Mouse (Mus musculus) lung, postnatal 10 days (tissue): ENCODE measurements around the gene Ptpn11.
A peak's percentile ranks its signal among the peaks of the same experiment; 100 is the strongest.

ENCODE experiments used
- DNase-seq: peaks from one replicate; pipeline ENCODE4 v3.0.0; 2021

The Ptpn11 gene

GRCm38 (mm10) chr5:121122577-121122976 is 68.6 kb downstream of the Ptpn11 start:
- no peak for DNase-seq

GRCm38 (mm10) chr5:121122036-121122435 is 69.2 kb downstream of the Ptpn11 start:
- no peak for DNase-seq

GRCm38 (mm10) chr5:121119331-121120034 is 71.7 kb downstream of the Ptpn11 start:
- DNase-seq, result peak; percentile 32

GRCm38 (mm10) chr5:121118345-121118744 is 72.9 kb downstream of the Ptpn11 start:
- DNase-seq, result no peak

DNA sequence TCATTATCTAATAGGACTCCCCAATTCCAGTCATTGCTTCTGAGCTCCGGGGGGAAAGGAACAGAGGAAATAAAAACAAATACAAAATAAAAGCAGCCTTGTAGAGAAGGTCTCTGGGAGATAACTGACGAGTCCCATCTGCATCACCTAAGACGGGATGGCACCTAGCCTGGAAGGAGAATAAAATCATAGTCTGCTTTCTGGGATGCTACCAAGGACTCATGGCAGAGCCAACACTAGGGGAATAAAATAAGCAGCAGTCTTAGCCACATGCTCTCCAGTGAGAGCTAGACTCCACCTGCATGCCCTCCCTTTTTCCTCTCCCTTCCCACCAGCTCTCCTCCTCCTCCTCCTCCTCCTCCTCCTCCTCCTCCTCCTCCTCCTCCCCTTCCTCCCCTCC is 74.3 kb downstream of the Ptpn11 start:
- DNase-seq, result no peak

DNA sequence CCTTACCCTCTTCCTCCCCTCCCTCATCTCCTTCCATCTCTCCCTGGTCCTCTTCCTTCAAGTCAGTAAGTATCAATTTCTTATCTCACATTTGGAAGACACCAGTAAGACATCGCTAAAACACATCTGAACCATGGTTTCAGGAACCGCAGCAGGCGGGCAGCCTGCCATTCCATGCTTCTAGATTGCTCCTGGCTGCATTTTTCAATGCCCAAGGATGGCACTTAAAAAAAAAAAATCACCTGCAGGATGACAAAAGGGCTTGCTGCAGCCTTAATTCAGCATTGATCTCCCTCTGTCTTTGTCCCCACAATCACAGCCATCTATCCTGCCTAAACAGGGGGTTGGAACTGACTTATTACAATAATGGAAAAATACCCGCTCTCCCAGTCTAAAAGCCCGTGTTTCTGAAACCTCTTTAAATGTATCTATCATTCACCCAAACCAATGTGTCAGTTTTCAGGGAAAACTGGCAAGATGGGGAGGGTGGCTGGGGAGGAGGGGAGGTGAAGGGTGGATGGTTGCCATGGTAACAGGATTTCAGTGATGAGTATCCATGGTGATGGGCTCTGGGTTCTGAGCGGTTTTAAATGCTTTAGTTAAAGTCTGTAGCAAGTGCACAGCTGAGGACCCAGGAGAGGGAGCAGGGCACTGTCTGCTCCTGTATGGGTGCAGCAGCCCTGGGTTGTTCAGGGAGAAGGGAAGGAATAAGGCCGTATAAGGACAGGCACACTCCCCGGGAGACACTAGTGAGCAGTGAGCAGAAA is 75.6 kb downstream of the Ptpn11 start:
- no peak for DNase-seq

- no peak for DNase-seq
These were observed 77.0 kb downstream of the Ptpn11 start for GRCm38 (mm10) chr5:121114151-121114550.

GRCm38 (mm10) chr5:121112390-121112789 is 78.8 kb downstream of the Ptpn11 start:
- DNase-seq, result no peak

GRCm38 (mm10) chr5:121111106-121111915 is 79.9 kb downstream of the Ptpn11 start:
- no peak for DNase-seq

- DNase-seq, result no peak
These were observed 82.0 kb downstream of the Ptpn11 start for GRCm38 (mm10) chr5:121109185-121109584.

DNA sequence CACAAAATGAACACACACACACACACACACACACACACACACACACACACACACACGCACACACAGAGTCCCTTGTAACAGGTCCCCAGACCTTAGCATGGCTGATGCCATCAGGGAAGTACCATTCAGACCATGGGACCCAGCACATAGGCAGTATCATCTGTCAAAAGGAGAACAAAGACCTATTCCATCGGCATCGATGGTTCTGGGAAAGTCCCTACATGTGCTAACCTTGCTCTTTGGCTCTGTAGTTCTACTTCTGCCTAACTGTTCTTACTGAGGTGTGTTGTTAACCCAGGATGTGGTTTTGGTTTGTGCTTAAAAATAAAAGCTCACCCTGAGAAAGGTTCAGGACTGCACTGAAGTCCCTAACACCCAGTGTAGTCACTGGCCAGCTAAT is 84.3 kb downstream of the Ptpn11 start:
- DNase-seq, result no peak

GRCm38 (mm10) chr5:121100886-121101580 is 90.2 kb downstream of the Ptpn11 start:
- no peak for DNase-seq

DNA sequence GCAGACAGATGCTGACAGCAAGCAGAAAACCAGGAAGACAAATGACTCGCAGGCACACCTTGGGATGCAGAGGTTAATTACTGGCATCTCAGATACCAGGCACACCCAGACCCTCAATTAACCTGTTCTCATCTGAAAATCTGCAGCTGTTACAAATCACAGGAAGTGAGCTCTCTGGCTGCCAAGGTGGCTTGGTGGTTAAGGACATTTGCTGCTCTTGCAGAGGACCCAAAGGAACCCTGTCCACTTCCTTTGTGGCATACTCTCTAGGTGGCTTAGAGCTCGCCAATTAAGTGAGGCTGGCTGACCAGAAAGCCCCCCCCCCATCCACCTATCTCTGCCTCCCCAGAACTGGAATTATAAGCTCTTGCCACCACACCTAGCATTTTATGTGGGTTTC is 91.1 kb downstream of the Ptpn11 start:
- DNase-seq, result no peak

GRCm38 (mm10) chr5:121097970-121098369 is 93.2 kb downstream of the Ptpn11 start:
- DNase-seq, result no peak

DNA sequence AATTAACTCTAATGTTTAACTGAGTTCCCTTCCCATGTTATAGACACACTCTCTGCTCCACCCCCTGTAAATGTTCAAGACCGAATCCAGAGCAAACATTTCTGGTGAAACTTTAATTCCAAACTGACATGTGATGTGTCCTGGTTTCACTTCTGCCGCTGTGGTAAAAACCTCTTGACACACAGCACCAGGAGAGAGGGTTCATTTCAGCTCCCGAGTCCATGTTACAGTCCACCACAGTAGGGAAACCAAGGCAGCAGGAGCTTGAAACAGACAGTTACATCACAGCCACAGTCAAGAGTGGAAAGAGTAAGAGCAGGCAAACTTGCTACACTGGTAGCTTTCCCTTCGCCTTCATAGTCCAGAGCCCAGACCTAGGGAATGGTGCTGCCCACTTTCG is 94.5 kb downstream of the Ptpn11 start:
- no peak for DNase-seq

DNA sequence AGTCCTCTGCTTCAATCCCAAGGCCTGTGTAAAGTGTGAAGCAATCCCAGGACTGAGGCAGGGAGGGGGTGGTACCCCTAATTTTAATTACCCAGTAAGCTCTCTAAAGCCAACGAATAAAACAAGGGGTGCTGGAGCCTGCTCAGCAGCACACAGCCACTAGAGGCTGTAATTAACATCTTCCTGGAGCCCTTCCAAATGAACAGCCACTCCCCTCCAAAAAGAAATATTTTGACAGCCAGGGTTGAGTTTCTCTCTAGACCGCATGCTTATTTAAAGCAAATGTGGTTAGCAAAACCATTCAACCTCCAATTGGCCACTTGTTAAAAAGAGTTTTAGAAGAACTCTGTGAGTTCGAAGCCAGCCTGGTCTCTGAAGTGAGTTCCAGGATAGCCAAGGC is 97.9 kb downstream of the Ptpn11 start:
- no peak for DNase-seq

- no peak for DNase-seq
These were observed 101.5 kb downstream of the Ptpn11 start for GRCm38 (mm10) chr5:121089660-121090059.

DNA sequence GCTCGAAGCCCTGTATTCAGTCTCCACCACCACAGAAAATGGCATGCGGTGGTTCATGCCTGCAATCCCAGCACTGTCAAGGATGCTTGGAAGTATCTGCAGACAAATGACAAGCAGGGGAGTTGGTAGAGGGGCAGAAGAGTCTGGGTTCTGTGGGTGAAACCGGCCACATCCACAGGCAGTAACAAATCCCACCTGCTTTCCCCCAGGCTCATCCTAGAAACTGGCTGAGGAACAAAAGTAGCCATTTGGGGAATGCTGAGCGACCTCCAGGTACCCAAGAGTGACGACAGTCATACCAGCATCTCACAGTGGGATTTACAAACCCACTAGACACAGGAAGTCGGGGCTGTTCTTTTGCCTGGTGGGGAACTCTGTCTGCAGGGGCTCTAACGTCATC is 103.5 kb downstream of the Ptpn11 start:
- no peak for DNase-seq

GRCm38 (mm10) chr5:121082605-121083004 is 108.6 kb downstream of the Ptpn11 start:
- DNase-seq, result no peak

- DNase-seq, result no peak
These were observed 109.4 kb downstream of the Ptpn11 start for GRCm38 (mm10) chr5:121081754-121082153.
